Mouse (Mus musculus): ENCODE data around the gene Orm3. TPM values are rescaled to one million over a fixed set of nuclear protein-coding genes. Genes with fewer than 3 reads are reported as not detected.

The Orm3 gene
- total RNA-seq, 2 experiments from 2014 or later = not detected

DNA sequence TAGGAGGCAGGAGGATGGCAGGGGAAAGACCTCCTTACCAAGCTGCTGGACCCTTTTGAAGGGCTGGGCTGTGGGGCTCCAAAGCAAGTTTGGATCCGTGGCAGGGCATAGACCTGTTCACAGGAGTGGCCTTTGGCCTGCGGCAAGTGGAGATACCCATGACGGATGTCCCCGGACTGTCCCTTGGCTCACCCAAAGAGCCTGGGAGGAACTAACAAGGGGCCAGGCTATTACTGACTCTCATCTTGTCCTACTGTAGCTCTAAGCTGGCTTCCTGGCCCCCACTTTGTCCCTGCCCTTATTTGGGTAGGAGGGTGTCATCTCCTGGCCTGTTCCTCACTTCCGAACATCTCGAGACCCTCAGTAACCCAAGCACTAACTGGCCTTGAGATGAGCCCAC, 46.6 kb downstream of the Orm3 start:
- DNase-seq = no peak

DNA sequence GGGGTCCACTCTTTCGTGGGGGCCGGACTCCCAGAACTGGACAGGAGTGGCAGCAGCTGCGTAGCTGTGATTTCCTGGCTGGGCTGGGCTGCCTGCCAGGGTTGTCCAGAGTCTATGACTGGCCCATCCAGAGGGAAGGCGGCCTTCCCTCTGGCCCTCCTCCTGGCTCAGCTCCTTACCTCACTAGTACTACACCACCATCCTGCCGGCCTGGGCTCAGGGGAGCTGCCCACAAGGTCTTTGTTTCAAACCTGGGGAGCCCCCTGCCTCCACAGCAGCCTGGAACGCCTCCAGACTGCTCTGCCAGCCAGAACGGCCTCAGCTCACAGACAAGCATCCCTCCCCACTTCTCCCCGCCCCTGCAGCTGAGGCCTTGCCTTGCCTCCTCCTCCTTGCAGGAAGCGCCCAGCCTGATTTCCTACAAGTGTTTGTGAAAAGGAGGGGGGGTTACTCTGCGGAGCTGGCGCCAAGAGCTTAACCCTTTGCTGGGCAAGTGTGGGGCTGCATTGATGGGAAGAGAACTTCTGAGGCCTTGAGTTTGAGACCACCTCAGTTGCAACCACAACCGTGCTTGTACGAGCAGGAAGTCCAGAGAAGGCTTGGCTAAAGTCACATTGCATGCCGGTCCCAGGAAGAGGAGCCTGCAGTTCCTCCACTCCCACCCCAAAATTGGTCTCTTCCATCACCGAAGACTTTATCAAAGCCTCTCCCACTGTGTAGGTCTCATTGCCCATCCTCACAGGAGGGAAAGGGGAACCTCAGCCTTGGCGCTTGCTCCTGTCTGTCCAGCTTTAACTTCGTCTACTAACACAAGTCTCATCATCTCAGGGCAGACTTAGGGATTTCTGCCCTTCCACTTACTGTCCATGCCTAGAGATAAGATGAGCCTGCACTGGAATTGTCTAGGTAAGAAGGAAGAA, 47.3 kb downstream of the Orm3 start, which contains the start of gene Akna:
TSS of gene Akna (minus strand) at position 315 of the 920 bp plus-strand sequence.
- peak; percentile 95 for DNase-seq

DNA sequence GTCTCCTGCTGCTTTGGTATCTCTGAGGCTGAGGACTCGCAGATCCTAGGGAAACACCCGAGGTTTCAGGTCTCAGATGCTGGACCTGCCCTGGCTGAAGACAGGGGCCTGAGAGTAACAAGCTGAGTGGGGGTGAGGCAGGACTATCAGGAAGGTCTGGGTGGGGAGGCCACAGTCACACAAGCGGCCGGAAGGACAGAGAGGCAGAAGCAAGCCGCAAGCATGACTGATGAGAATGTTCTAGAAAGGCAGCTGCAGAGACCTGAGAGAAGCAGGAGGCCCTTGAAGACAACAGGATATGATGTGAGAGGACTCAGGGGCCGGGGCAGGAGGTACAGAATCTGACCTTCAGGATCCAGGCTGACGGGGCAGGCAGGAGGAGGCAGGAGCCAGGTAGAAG, 48.2 kb downstream of the Orm3 start:
- no peak for DNase-seq

DNA sequence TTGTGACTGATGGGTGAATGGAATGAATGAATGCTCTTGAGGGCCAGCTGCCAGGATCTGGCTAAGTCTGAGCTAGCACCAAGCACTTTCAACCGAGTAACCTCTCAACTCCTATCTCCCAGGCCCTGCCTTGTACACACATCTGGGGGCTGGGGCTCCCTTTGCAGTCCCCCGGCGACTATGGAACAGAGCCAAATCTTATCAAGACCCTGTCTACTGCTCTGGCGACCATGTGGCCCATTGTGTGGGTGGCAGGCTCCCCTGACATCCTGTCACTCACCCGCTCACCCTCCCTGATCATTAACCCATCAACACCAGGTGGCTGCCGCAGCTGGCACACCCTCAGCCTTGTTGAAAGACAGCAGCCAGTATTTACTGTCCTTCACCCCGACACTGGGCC, 49.1 kb downstream of the Orm3 start:
- DNase-seq = no peak

DNA sequence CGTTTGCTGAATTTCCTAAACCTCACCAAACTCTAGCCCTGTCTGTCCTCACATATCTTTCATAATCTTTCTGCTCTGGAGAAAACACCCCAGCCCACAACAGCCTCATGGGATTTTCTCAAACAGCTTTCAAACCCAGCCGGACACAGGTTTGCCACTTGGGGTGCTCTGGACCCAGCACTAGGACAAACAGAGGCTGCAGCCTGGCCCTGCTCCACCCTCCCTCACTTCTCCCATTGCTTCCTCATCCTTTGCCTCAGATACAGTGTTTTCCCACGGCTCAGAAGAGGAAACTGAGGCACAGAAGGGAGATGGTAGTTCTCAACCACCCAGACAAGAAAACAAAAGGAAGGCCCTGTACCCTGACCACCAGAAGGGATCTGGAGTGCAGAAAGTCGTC, 49.7 kb downstream of the Orm3 start:
- no peak for DNase-seq

DNA sequence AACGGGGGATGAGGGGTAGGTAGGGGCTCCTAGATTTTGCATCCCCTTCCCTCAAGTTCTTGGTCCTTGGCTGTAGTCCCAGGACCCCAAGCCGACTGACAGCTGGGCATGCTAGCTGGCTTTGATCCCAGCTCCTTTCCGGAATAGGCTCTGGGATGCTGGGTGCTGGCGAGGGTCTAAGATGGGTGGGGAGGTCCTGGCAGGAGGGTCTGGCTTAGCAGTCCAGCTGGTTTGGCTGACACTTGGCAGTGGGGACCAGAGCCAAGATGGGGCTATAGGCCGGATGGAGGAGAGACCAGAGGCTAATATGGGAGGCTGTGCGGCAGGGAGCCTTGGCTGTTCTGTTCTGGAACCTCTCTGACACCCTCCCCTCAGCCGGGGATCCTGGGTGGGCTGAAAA, 52.3 kb downstream of the Orm3 start:
- DNase-seq = no peak

DNA sequence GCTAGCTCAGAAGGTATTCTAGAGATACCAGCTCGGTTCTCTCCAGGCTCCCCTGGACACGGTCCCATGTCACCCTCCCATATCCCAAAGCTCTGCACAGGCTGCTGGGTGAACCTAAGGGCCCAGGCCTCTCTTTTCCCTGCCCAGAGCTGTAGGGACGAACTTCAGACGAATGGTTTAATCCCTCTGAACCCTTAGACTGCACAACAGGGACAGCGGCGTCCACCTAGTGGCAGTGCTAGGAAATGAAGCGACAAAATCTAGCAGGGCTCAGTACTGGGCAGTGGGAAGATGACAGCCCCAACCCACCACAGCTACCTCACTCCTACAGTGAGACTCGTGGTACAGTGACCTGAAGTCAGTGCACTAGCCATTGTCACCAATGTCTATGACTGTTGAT, 52.7 kb downstream of the Orm3 start:
- DNase-seq = peak; percentile 52

Other genes starting within 250 kb of the Orm3 start
- gene Ambp, start 201.4 kb upstream of the Orm3 start, total RNA-seq (2021) = 1 to 10 TPM in 1 of 2 experiments, not detected in 1; 1.5 TPM
- not detected for gene Kif12, start 184.0 kb upstream of the Orm3 start, total RNA-seq (2021)
- gene Col27a1, start 142.2 kb upstream of the Orm3 start, total RNA-seq (2021) = 1 to 10 TPM; 3.8 to 6.6 TPM
- gene Orm1, start 11.6 kb upstream of the Orm3 start, total RNA-seq (2021) = 1 to 10 TPM in 1 of 2 experiments, not detected in 1; 1.8 TPM
- under 1 TPM in 1 of 2 experiments, not detected in 1; 0.47 TPM for gene Orm2, start 6.3 kb downstream of the Orm3 start, total RNA-seq (2021)
- gene Akna, start 47.2 kb downstream of the Orm3 start, total RNA-seq (2021) = 1 to 10 TPM; 2.5 to 4.4 TPM
- 1 to 10 TPM; 2.5 to 4.7 TPM for gene Whrn, start 139.8 kb downstream of the Orm3 start, total RNA-seq (2021)
- gene Atp6v1g1, start 188.6 kb downstream of the Orm3 start, total RNA-seq (2021) = 100 to 1,000 TPM; 279 to 306 TPM
- gene Tmem268, start 202.6 kb downstream of the Orm3 start, total RNA-seq (2021) = 1 to 10 TPM; 7.9 to 8.8 TPM
- not detected for gene Gm11213, start 249.1 kb downstream of the Orm3 start, total RNA-seq (2021)